Mouse (Mus musculus): ENCODE measurements around the gene Arhgap22.

Gene Arhgap22

GRCm38 (mm10) chr14:33369375-33369774 is 155.5 kb downstream of the Arhgap22 start:
- DNase-seq (ENCODE audit: low read depth, low spot score), result no peak

- no peak for DNase-seq (ENCODE audit: low read depth, low spot score)
These were observed 156.2 kb downstream of the Arhgap22 start for GRCm38 (mm10) chr14:33370056-33370455.

- DNase-seq (ENCODE audit: low read depth, low spot score), result peak; percentile 40
These were observed 157.4 kb downstream of the Arhgap22 start for GRCm38 (mm10) chr14:33371248-33371647.

- no peak for DNase-seq (ENCODE audit: low read depth, low spot score)
These were observed 159.4 kb downstream of the Arhgap22 start for GRCm38 (mm10) chr14:33373271-33373670.

GRCm38 (mm10) chr14:33374089-33374488 is 160.3 kb downstream of the Arhgap22 start:
- DNase-seq (ENCODE audit: low read depth, low spot score), result no peak

GRCm38 (mm10) chr14:33377211-33377610 is 163.4 kb downstream of the Arhgap22 start:
- DNase-seq (ENCODE audit: low read depth, low spot score), result no peak

GRCm38 (mm10) chr14:33378723-33379122 is 164.9 kb downstream of the Arhgap22 start:
- DNase-seq (ENCODE audit: low read depth, low spot score), result no peak

GRCm38 (mm10) chr14:33380830-33381457 is 167.1 kb downstream of the Arhgap22 start:
- DNase-seq (ENCODE audit: low read depth, low spot score), result no peak

- DNase-seq (ENCODE audit: low read depth, low spot score), result no peak
These were observed 184.4 kb downstream of the Arhgap22 start for GRCm38 (mm10) chr14:33398065-33398860.

GRCm38 (mm10) chr14:33400019-33400418 is 186.2 kb downstream of the Arhgap22 start:
- no peak for DNase-seq (ENCODE audit: low read depth, low spot score)

- no peak for DNase-seq (ENCODE audit: low read depth, low spot score)
These were observed 188.5 kb downstream of the Arhgap22 start for GRCm38 (mm10) chr14:33402331-33402730.

- DNase-seq (ENCODE audit: low read depth, low spot score), result no peak
These were observed 201.9 kb downstream of the Arhgap22 start for GRCm38 (mm10) chr14:33415746-33416145.

- DNase-seq (ENCODE audit: low read depth, low spot score), result no peak
These were observed 204.6 kb downstream of the Arhgap22 start for GRCm38 (mm10) chr14:33418311-33418909.

All from retina, adult 2 months (tissue).